Mouse (Mus musculus) cerebellum, adult 9-11 months (tissue): ENCODE measurements around the gene Cldn6.

ENCODE experiments used
- DNase-seq: peaks from one replicate; pipeline ENCODE4 v3.0.0; 2022

The Cldn6 gene

GRCm38 (mm10) chr17:23675127-23675526 lies 3.9 kb upstream of the Cldn6 start:
- peak; percentile 76 for DNase-seq

- DNase-seq = peak; percentile 81
Measured at GRCm38 (mm10) chr17:23675564-23676281, 3.3 kb upstream of the Cldn6 start.

GRCm38 (mm10) chr17:23676473-23677031 lies 2.5 kb upstream of the Cldn6 start:
- DNase-seq = peak; percentile 78

GRCm38 (mm10) chr17:23677236-23677679 lies 1.8 kb upstream of the Cldn6 start, which contains the start of gene Tnfrsf12a:
Gene Tnfrsf12a, minus strand, starts transcription at chr17:23677468.
- peak; percentile 89 for DNase-seq

- DNase-seq = peak; percentile 23
Measured at GRCm38 (mm10) chr17:23680336-23680735, 1.3 kb downstream of the Cldn6 start.

- DNase-seq = peak; percentile 46
Measured at GRCm38 (mm10) chr17:23681086-23681485, 2.0 kb downstream of the Cldn6 start.

- no peak for DNase-seq
Measured at GRCm38 (mm10) chr17:23682092-23682491, 3.0 kb downstream of the Cldn6 start.

GRCm38 (mm10) chr17:23682530-23682929 lies 3.5 kb downstream of the Cldn6 start:
- no peak for DNase-seq

GRCm38 (mm10) chr17:23683226-23683625 lies 4.2 kb downstream of the Cldn6 start:
- DNase-seq = no peak

GRCm38 (mm10) chr17:23683856-23684672 lies 5.0 kb downstream of the Cldn6 start, which contains the start of gene Cldn9:
Gene Cldn9, minus strand, starts transcription at chr17:23684026.
- no peak for DNase-seq

GRCm38 (mm10) chr17:23694491-23694890 lies 15.4 kb downstream of the Cldn6 start:
- DNase-seq = no peak

GRCm38 (mm10) chr17:23695801-23696200 lies 16.8 kb downstream of the Cldn6 start:
- no peak for DNase-seq

GRCm38 (mm10) chr17:23699131-23700077 lies 20.4 kb downstream of the Cldn6 start:
- peak; percentile 71 for DNase-seq

GRCm38 (mm10) chr17:23700079-23700478 lies 21.0 kb downstream of the Cldn6 start:
- DNase-seq = peak; percentile 97

GRCm38 (mm10) chr17:23703301-23703700 lies 24.3 kb downstream of the Cldn6 start:
- DNase-seq = no peak

GRCm38 (mm10) chr17:23704741-23705140 lies 25.7 kb downstream of the Cldn6 start:
- no peak for DNase-seq

GRCm38 (mm10) chr17:23705525-23706104 lies 26.6 kb downstream of the Cldn6 start:
- no peak for DNase-seq

GRCm38 (mm10) chr17:23706212-23706611 lies 27.2 kb downstream of the Cldn6 start:
- DNase-seq = peak; percentile 79

GRCm38 (mm10) chr17:23717003-23717402 lies 38.0 kb downstream of the Cldn6 start:
- DNase-seq = no peak

- no peak for DNase-seq
Measured at GRCm38 (mm10) chr17:23719455-23719854, 40.4 kb downstream of the Cldn6 start.

GRCm38 (mm10) chr17:23721886-23722285 lies 42.8 kb downstream of the Cldn6 start:
- DNase-seq = no peak
